Mouse (Mus musculus) E14TG2a.4 (cell line): ENCODE results near the gene Ralgds.
A peak's percentile ranks its signal among the peaks of the same experiment; 100 is the strongest.

ENCODE experiments used
- CTCF ChIP-seq: conservative IDR thresholded peaks from 2 replicates; pipeline ENCODE4 v1.5.1; 2014; ENCODE audit warnings: low read length
- NANOG ChIP-seq: IDR thresholded peaks from 2 replicates; pipeline ENCODE4 v1.6.1; 2014; ENCODE audit warnings: borderline replicate concordance, low read length, mixed read lengths

GRCm38 (mm10) chr2:28578003-28578402 lies 65.1 kb downstream of the Ralgds start:
- peak; percentile 75 for TF ChIP-seq CTCF
- no peak for TF ChIP-seq NANOG
